Mouse (Mus musculus): ENCODE data around the gene Doc2b.
"Not testable (repeated sequence)": the region's sequence is repeated elsewhere in the genome, so short reads cannot be mapped to it uniquely, and the experiment has no call there.

The Doc2b gene

GRCm38 (mm10) chr11:75735462-75736252 is 60.2 kb downstream of the Doc2b start:
- DNase-seq = no peak

- DNase-seq = peak; percentile 53 to 63
These were observed 62.5 kb downstream of the Doc2b start for GRCm38 (mm10) chr11:75733227-75733940.

GRCm38 (mm10) chr11:75732434-75733226 is 63.2 kb downstream of the Doc2b start, which contains the start of gene Ywhae:
Gene Ywhae (plus strand): TSS chr11:75732869.
- peak; percentile 74 to 84 for DNase-seq

GRCm38 (mm10) chr11:75727659-75728058 is 68.2 kb downstream of the Doc2b start:
- not testable (repeated sequence) for DNase-seq

- DNase-seq = no peak
These were observed 68.7 kb downstream of the Doc2b start for GRCm38 (mm10) chr11:75727168-75727567.

GRCm38 (mm10) chr11:75722339-75722738 is 73.5 kb downstream of the Doc2b start:
- no peak for DNase-seq
